Mouse (Mus musculus): ENCODE data around the gene Slc38a5.

DNA sequence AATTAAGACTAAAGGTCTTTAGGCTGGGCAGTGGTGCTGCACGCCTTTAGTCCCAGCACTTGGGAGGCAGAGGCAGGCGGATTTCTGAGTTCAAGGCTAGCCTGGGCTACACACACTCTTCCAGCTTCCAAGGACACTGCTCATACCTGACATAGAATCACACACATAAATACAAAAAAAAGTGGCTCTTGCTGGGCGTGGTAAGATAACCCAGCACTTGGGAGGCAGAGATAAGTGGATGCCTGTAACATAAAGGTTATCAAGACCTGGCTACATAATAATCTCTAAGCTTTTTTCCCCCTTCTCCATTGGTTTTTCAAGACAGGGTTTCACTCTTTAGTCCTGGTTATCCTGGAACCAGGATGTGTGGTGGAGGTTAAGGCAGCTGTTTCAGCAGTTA, 37.3 kb upstream of the Slc38a5 start:
- TF ChIP-seq POLR2A (IDR thresholded peaks at IDR 0.05; ENCODE audit: insufficient read depth, low read depth, low read length) (no peak), CTCF (IDR thresholded peaks at IDR 0.05) (no peak)

All from heart, adult 2 months (tissue).